Mouse (Mus musculus) lung, adult 2 months (tissue): ENCODE measurements around the gene Gnpat. TPM values are rescaled to one million over a fixed set of nuclear protein-coding genes. Genes with fewer than 3 reads are reported as not detected.
"Not testable (repeated sequence)": the region's sequence is repeated elsewhere in the genome, so short reads cannot be mapped to it uniquely, and the experiment has no call there.

Experiments
- DNase-seq: peaks from one replicate; pipeline ENCODE4 v3.0.0; 2022
- H3K4me1 ChIP-seq: fragments of 200-500 bp; 2 replicates; pipeline ENCODE4 v1.6.1; 2011; ENCODE audit warnings: low read length; ENCODE audit not compliant: control insufficient read depth, insufficient read depth
- H3K4me3 ChIP-seq: fragments of 200-500 bp; replicated peaks from 2 replicates; pipeline ENCODE3; 2011; ENCODE audit warnings: low read depth, mild to moderate bottlenecking, control low read depth, low read length; ENCODE audit errors: extremely low read depth
- CTCF ChIP-seq: fragments of 200-500 bp; IDR thresholded peaks from 2 replicates; pipeline ENCODE4 v1.5.1; 2011; ENCODE audit warnings: mild to moderate bottlenecking, low read length, control low read depth; ENCODE audit not compliant: insufficient read depth
- POLR2A ChIP-seq: fragments of 200-500 bp; IDR thresholded peaks from 2 replicates; pipeline ENCODE4 v1.6.1; 2011; ENCODE audit warnings: low read depth, mild to moderate bottlenecking, control low read depth, low read length, borderline replicate concordance; ENCODE audit errors: extremely low read depth
- WGBS: fragments of 180-500 bp; shearing (Covaris S2); methylation state at CpG from one replicate; pipeline ENCODE4 v1.1.7; 2018; 5-methylcytosine and 5-hydroxymethylcytosine counted together
- polyA plus RNA-seq: library from polyadenylated mRNA; depleted of rRNA; stranded (reverse); fragments of >200 nt; gene quantifications from 2 replicates; pipeline ENCODE4 v1.2.3, GENCODE M21; 2012

Gene Gnpat
- polyA plus RNA-seq, 1 experiment = 63.2 TPM

DNA sequence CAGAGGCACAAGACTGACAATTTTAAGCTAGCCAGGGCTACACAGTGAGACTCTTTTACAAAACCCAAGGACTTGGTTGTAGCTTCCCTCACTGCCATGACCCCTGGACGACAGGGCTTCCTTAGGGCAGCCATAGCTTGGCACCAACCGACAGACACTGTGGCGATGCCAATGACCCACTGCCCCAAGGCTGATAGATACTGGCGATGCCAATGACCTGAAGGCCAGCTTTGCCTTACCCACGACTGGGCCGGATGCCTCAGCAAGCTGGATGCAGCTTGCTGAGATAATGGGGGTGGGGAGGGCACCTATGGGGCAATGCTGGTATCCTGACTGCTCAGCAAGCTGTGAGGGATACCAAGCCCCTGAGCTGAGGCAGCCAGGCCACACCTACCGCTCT lies 21.9 kb upstream of the Gnpat start:
- Histone ChIP-seq H3K4me3 (no peak overlapping the region), H3K4me1 (peaks cover 4% of the 10 kb centered on the region)
- TF ChIP-seq CTCF (no peak), POLR2A (no peak)
- DNase-seq = no peak
- 94% methylated on average over 7 of the region's 7 CpGs for WGBS

DNA sequence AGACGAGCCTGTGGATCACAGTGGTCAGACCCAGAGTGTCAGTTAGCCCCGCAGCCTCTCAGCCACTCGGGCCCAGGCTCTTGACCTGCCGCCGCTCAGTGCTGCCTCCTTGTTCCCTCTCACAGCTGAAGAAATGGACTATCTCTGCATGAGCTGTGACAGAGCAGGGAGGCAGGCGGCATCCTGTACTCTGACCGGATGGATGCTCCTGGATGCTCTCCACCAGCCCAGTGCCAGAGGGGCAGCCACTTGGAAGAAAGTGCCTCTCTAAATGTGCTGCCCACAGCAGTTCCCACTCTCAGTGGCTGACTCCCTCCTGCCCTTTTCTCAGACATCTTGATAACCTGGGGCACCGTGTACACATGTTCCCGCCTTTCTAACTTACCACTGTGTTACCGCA lies 21.1 kb upstream of the Gnpat start:
- Histone ChIP-seq H3K4me1 (peaks cover 4% of the 10 kb centered on the region), H3K4me3 (no peak overlapping the region)
- no peak for DNase-seq
- 88% methylated on average over 10 of the region's 10 CpGs for WGBS
- TF ChIP-seq POLR2A (no peak), CTCF (no peak)

DNA sequence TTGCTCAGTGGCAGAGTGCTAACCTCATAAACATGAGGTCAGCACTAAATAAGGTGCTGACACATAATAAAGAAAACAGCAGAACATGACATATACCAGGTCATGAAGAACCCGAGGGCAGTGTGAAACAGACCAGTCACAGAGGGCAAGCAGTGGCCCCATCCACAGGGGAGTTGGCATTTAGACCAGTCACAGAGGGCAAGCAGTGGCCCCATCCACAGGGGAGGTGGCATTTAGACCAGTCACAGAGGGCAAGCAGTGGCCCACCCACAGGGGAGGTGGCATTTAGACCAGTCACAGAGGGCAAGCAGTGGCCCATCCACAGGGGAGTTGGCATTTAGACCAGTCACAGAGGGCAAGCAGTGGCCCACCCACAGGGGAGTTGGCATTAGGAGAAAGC lies 19.9 kb upstream of the Gnpat start:
- 71% methylated on average over 1 of the region's 1 CpGs for WGBS
- not testable (repeated sequence) for H3K4me3 ChIP-seq, H3K4me1 ChIP-seq, DNase-seq

DNA sequence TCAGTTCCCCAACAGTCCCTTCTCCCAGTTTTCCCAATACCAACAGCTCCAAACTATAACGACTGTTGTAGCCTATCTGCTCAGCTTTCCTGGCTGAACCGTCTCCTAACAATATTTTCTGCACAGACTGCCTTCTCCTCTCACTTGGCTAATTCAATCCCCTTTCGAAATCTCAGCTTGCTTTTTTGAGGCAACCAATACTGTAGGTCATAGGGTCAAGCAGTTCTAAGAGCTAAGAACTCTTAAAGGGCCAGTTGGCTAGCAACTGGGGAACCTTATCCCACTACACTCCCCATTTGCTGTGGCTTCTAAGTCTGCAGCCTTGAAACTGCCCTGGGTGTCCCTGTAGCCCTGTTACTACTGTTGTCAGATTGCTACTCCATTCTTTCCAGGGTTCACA lies 17.7 kb upstream of the Gnpat start:
- H3K4me3 ChIP-seq = no peak overlapping the region
- WGBS = 57% methylated on average over 3 of the region's 3 CpGs
- DNase-seq = no peak
- H3K4me1 ChIP-seq = peaks cover 4% of the 10 kb centered on the region
- TF ChIP-seq POLR2A = no peak
- TF ChIP-seq CTCF = no peak

DNA sequence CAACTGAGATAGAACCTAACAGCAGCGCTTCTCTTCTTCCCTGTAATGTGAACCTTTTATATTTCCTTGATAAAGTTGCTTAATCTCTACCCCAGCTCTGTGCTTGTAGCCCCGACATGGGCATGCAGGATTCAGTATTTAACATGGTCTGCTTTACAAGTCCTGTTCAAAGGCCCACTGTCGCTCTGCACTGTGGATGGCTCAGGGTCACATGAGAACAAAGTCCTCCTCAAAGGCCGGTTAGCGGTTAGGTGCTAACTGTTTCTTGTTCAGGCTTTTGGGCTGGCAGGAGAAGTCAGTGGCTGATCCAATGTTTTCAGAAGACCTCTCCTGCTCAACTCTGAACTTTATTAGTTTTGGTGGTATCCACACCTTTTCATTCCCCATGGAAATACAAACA lies 17.3 kb upstream of the Gnpat start:
- WGBS = 67% methylated on average over 5 of the region's 5 CpGs
- no peak for TF ChIP-seq CTCF
- no peak for TF ChIP-seq POLR2A

DNA sequence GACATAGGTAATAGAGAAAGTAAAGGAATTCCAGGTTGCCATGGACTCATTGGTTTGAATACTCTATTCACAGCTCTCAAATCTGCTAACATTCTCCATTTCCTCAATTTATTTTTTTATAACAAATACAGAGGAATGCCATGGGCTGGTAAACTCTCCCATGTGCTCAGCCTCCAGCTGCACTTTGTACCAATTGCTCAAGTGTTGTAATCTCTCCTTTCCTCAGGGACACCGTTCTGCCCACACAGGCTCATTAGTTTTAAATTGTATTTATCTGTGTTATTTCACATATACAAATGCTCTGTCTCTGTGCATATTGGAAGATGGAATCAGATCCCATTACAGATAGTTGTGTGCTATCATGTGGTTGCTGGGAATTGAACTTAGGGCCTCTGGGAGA lies 9.3 kb upstream of the Gnpat start:
- 100% methylated on average over 1 of the region's 1 CpGs for WGBS
- TF ChIP-seq POLR2A = no peak
- TF ChIP-seq CTCF = no peak
- DNase-seq = no peak
- no peak overlapping the region for H3K4me3 ChIP-seq
- H3K4me1 ChIP-seq = no peaks in the 10 kb centered on the region

More for the DNA sequence above, 17.3 kb upstream of the Gnpat start:
- H3K4me1 ChIP-seq = peaks cover 4% of the 10 kb centered on the region
- DNase-seq = no peak
- H3K4me3 ChIP-seq = no peak overlapping the region

DNA sequence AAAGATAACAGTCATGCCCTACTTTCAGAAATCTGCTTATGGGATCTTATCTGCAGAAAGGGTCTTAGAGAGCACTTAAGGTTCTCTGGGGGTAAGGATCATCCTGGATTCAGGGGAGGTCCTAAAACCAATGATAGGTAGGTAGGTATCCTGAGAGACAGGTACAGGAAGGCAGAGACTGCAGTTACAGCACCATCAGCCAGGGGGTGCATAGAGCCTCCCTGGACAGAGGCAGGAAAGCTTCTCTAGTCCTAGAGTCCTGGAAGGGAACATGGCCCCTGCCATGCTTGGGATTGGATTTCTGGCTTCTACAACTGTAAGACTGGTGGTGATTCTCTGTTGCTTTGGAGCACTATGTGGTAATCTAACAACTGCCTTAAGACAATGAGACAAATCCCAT lies 3.4 kb upstream of the Gnpat start:
- no peak for DNase-seq
- Histone ChIP-seq H3K4me1 (peaks cover 4% of the 10 kb centered on the region; the same call in 1 of the 2 replicates), H3K4me3 (no peak overlapping the region)
- no peak for TF ChIP-seq POLR2A
- peak; percentile 72 for TF ChIP-seq CTCF

DNA sequence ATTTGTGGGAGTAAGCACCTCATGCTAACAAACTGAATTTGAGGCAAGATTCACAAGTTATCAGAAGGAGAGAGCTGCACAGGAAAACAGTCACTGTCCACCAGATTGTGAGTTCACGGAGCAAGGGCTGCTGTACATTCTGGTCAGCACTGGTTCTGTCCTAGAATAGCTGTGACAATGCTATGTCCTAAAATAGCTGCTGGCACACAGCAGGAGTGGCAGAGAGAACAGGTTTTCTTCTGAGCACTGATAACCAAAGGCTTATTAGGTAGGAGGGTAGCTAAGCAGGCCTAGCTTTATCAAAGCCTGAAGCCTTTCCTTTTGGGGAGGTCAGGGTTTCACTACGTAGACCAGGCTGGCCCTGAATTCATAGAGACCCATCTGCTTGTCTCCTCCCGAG lies 2.6 kb upstream of the Gnpat start:
- TF ChIP-seq POLR2A = no peak
- TF ChIP-seq CTCF = no peak
- 81% methylated on average over 3 of the region's 3 CpGs for WGBS
- no peak overlapping the region for H3K4me3 ChIP-seq
- no peak for DNase-seq
- H3K4me1 ChIP-seq = peaks cover 4% of the 10 kb centered on the region; the same call in 1 of the 2 replicates

DNA sequence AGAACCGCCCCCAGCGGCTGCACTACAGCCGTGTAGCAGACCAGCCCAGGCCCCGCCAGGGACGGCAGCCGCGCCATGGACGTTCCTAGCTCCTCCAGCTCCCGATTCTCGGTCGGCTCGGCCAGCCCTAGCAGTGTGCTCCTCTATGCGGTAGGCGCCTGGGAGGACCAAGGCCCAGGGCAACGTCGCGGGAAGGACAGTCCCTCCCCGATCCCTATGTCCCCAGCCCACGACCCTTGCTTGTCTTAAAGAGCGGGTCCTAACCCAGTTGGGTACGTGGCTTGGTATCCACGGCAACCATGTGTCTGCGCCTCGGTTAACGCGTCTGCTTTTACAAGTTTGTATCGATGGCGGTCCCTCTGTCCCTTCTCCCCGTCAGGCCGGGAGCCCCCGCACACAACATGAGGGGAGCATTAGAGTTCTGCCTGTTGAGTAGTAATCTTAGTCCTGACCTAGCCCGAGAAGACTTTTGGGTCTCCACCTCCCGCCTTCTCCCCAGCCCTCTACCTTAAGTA lies 387 bp downstream of the Gnpat start:
- no peak for DNase-seq
- Histone ChIP-seq H3K4me3 (peak overlapping the region; percentile 100), H3K4me1 (peaks cover 15% of the 10 kb centered on the region)
- no peak for TF ChIP-seq CTCF
- no peak; the same call in 1 of the 2 replicates for TF ChIP-seq POLR2A
- under 1% methylated on average over 33 of the region's 33 CpGs for WGBS

DNA sequence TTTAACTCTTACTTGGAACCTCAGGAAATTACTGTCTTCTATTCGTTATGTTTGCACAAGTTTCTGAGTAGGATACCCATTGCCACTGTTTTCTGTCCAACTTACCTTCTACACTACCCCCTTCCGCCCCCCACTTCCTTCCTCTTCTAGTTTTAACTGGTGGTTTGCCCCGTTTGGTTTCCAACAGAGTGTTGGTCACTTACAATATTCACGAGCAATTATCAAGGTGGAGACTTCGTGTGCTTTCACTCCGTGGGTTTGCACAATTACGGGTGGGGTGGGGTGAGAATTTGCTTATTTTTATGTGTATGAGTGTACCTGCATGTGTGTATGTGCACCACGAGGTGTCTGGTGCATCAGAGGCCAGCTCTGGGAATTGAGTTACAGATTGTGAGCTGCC lies 896 bp downstream of the Gnpat start:
- no peak for DNase-seq
- WGBS = 7% methylated on average over 8 of the region's 8 CpGs
- peaks cover 15% of the 10 kb centered on the region for H3K4me1 ChIP-seq
- H3K4me3 ChIP-seq = peak overlapping the region; percentile 100
- no peak for TF ChIP-seq CTCF
- TF ChIP-seq POLR2A = no peak
